13 mouse cellular contexts compared by ENCODE assay signal in genomic region chr5:120777478-120777877, GRCm38 (mm10). TPM values are rescaled to one million over a fixed set of nuclear protein-coding genes. Genes with fewer than 3 reads are reported as not detected.
A peak's percentile ranks its signal among the peaks of the same experiment; 100 is the strongest.
DNase-seq lines count a peak whose midpoint lies in the region; ATAC-seq and TF ChIP-seq lines count a peak whose summit lies in the region.
"Had no signal": no experiment of that assay in that cellular context is flagged by ENCODE, and none has a peak within 500 bp of the region (broad histone marks: within the 10 kb centered on the region; RNA-seq: fewer than 3 reads in every experiment).

TSS of gene Oas3 (minus strand) at chr5:120777661.

- DNase-seq in lung, adult 2 months: no peak
- no peak for DNase-seq in lung, postnatal 10 days
- DNase-seq in natural killer cell, adult 2 months (ENCODE audit: low spot score in 2 of 2): peak; percentile 21 to 25
- DNase-seq in urinary bladder, postnatal 36 days (ENCODE audit: low spot score in 2 of 2): no peak
- DNase-seq in c-Kit-positive CD71-positive TER-119-positive erythroid progenitor cells, embryonic 14.5 days (ENCODE audit: low spot score): no peak
- no peak for DNase-seq in retina, postnatal 1 day
- DNase-seq: left cerebral cortex, postnatal 4 days had no signal

- H3K4me1 ChIP-seq in lung, adult 2 months (ENCODE audit: control insufficient read depth, insufficient read depth, low read length): peaks cover 4% of the 10 kb centered on the region; the same call in 1 of the 2 replicates

- no peak for TF ChIP-seq CTCF in lung, adult 2 months (IDR thresholded peaks at IDR 0.05; ENCODE audit: insufficient read depth, low read length)

- WGBS in lung, adult 2 months: 53% methylated on average over 9 of the region's 9 CpGs

- peak within 1 kb of the TSS; percentile 4 for H3K4me3 ChIP-seq in lung, adult 2 months (replicated peaks; ENCODE audit: extremely low read depth, low read depth, low read length)
- H3K4me3 ChIP-seq: erythroblast, embryonic 14.5 days; heart, embryonic 15.5 days; layer of hippocampus, adult 2 months; myocyte had no signal

- ATAC-seq in CD4-positive, CD25-positive, alpha-beta regulatory T cell, adult 4 months: peak; percentile 42
- ATAC-seq in granulocyte monocyte progenitor cell, adult 5-6 weeks (replicated peaks; ENCODE audit: poor library complexity, severe bottlenecking): peak; percentile 58

- no peak for TF ChIP-seq POLR2A in lung, adult 2 months (IDR thresholded peaks at IDR 0.05; ENCODE audit: borderline replicate concordance, extremely low read depth, low read depth, low read length)

RNA-seq across cellular contexts. Expression of gene Oas3, which starts in this region (rescaled TPM):
- 1.6 and 1.7 TPM in 2 replicates for polyA plus RNA-seq in lung, adult 2 months (2012; rRNA removed)
- polyA plus RNA-seq in CD4-positive, CD25-positive, alpha-beta regulatory T cell, adult 4 months (2017; shearing (Covaris generic)): 10 to 100 TPM; 12.9 to 24.4 TPM
- total RNA-seq in granulocyte monocyte progenitor cell, adult 5-6 weeks (2014; fragmentation: Nextera tagmentation): 0.17 and 1.3 TPM in 2 replicates
- 0.77 and 0.90 TPM in 2 replicates for total RNA-seq in granulocyte monocyte progenitor cell, adult 5-6 weeks (2017)
- total RNA-seq: layer of hippocampus, adult 2 months had no signal

Comparison
In these comparisons a context has a peak if more than half of its experiments do, and no peak if none do; other contexts are left out.
1. DNase-seq: peak in natural killer cell, adult 2 months (2 of 2); none in lung, adult 2 months (single experiment), lung, postnatal 10 days (single experiment), urinary bladder, postnatal 36 days (0 of 2), c-Kit-positive CD71-positive TER-119-positive erythroid progenitor cells, embryonic 14.5 days (single experiment) and retina, postnatal 1 day (single experiment).